Mouse (Mus musculus): ENCODE results near the gene Ube2l3.
"Not testable (repeated sequence)": the region's sequence is repeated elsewhere in the genome, so short reads cannot be mapped to it uniquely, and the experiment has no call there.

The Ube2l3 gene

DNA sequence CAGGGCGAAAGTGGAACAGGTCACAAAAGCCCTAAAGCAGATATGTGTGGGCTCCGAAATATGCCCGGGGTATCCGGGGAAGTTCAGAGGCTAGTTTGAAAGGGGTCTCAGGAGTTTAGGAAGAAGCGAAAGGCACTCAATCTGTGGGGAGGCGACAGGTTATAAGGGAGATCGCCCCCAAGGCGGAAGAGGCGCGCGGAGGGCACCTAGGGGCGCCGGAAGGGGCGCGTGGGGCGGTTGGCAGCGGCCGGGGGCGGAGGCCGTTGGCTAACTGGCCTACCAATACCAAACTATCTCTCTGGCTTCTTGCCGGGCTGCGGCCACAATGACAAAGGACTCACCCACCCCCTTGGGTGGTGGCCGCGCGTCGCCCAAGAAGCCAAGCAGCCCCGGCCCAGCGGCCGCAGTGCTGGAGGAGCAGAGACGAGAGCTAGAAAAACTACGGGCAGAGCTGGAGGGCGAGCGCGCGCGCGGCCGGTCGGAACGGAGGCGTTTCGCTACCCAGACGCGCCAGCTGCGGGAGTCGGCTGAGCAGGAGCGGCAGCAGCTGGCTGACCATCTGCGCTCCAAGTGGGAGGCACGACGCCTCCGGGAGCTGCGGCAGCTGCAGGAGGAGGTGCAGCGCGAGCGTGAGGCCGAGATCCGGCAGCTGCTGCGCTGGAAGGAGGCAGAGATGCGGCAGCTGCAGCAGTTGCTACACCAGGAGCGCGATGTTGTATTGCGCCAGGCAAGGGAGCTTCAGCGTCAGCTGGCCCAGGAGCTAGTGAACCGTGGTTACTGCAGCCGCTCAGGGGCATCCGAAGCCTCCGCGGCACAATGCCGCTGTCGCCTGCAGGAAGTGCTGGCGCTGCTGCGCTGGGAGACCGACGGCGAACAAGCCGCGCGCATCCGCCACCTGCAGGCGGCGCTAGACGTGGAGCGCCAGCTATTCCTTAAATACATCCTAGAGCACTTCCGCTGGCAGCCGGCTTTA is 6.2 kb upstream of the Ube2l3 start, which contains the start of gene Rimbp3:
Gene Rimbp3, plus strand, starts transcription at position 215 of the 973 bp plus-strand sequence.
- peak; percentile 88 for DNase-seq

DNA sequence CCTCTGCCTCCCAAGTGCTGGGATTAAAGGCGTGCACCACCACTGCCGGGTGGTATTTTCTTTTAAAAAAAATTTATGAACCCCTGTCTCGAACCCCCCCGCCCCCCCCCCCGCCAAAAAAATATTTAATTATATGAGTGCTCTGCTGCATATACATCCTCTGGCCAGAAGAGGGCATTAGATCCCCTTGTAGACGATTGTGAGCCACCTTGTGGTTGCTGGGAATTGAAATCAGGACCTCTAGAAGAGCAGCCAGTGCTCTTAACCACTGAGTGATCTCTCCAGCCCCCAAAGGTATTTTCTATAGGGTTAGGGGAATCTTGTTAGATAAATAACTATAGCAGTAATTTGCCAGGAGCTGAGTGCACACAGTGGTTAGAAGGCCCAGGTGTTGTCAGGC is 2.5 kb upstream of the Ube2l3 start:
- DNase-seq = peak; percentile 39

DNA sequence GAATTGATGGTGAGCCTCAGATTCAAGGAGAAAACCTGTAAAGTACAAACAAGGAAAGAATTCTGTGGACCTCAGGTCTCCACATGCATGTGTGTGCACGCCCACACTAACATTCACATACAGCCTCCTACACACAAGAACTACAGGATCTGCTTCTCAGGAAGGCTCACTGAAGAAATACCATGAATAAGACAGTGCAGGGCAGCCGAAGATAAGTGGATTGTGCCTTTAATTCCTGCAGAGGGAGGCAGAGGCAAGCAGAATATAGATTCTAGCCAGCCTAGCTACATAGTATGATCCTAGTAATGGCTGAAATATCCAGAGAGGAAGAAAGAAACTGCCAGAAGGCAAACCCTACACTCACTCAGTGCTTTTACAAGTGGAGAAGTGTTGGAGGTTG is 472 bp downstream of the Ube2l3 start:
- DNase-seq = no peak

DNA sequence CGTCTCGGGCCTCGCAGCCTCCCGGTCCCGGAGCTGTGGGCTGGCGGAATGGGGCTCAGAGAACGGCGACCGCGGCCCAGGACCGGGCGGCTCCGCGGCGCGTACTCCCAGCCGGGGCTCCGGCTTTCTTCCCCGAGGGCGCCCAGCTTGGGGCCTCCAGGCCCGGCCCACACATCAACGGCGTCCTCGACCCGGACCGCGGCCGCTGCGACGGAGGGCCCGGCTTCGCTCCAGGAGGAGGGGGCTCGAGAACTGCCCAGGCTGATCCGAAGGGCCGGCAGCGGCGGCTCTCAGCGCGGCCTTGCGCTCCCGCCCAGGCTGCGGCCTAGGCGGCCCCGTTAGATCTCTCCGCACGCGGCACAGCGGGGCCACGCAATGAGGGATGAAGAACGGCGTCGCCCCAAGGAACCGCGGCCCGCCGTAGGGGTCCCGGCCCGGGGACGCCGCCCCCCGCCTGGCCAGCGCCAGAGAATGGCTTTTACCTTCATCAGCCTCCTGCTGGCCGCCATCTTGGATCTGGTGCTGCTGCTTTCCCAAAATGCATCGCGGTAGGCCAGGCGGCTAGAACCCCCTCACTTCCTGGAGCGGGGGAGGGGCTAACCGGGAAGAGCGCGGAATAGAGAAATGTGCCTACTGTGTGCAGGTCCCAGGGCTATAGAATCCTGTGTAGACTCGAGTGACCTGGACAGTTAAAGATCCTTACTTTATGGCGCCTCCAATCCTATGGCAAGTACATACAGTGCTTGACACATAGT is 1.3 kb downstream of the Ube2l3 start:
- peak; percentile 81 for DNase-seq

- DNase-seq = no peak
These were observed 2.1 kb downstream of the Ube2l3 start for GRCm38 (mm10) chr16:17200121-17200952.

DNA sequence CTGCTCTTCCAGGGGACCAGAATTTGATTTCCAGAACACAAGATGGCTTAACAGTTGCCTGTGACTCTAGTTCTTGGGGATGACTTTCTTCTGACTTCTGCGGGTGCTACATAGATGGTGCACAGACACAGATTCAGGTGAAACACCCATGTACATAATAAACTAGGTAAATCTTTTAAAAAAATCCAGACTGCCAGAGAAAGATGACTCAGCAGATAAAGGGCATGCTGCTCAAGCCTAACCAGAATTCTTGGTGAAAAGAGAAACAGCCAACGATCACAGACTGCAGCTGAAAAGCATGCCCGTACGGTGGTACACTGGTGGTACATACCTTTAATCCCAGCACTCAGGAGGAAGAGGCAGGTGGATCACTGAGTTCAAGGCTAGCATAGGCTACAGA is 8.6 kb downstream of the Ube2l3 start:
- no peak for DNase-seq

DNA sequence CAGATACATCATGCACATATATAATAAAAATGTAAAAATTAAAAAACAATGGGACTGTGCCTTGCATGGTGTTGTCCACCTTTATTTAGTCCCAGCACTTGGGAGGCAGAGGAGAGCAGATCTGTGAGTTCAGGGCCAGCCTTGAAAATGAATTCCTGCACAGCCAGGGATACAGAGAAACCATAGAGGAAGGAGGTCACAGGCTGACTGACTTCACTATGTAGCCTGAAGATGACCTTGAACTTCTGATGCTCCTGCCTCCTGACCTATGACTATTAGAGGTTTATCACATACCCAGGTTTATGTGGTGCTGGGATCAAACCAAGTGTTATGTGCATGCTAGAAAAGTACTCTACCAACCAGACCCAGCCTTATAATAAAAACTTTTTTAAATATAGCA is 17.0 kb downstream of the Ube2l3 start:
- DNase-seq = no peak

DNA sequence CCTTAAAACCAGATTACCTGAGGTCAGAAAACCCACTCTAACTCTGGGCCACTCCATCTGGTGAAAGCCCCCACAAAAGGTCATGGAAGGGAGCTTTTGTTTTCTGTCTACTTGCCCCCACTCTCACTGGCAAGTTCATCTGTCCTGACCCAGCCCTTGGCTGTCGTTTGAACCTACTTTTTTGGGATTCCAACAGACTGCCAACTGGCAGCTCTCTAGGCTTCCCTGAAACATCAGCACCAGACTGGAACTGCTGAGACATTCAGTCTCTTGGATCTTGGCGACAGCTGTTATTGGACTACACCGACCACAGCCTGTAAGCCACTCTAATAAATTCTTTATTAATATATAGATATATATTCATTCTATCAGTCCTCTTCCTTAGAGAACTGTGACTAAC is 19.4 kb downstream of the Ube2l3 start:
- DNase-seq = no peak

GRCm38 (mm10) chr16:17182136-17182535 is 20.3 kb downstream of the Ube2l3 start:
- no peak for DNase-seq

GRCm38 (mm10) chr16:17181382-17181781 is 21.1 kb downstream of the Ube2l3 start:
- peak; percentile 34 for DNase-seq

DNA sequence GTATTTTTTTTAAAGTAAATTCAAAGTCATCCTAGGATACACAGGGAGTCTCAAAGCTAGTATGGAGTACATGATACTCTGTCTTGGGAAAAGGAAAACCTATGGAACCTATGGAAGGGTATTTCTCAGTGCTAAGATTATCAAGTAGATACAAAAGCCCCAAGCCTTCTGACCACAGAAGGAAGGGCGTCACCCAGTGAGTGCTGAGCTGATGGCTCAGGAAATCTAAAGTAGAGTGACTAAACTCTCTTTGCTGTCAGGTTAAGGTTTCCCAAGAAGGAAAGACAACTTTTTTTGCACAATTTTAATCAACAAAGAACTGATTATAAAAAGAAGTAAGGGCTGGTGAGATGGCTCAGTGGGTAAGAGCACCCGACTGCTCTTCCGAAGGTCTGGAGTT is 22.7 kb downstream of the Ube2l3 start:
- DNase-seq = no peak

GRCm38 (mm10) chr16:17177623-17178170 is 24.8 kb downstream of the Ube2l3 start:
- no peak for DNase-seq

GRCm38 (mm10) chr16:17175765-17176164 is 26.7 kb downstream of the Ube2l3 start:
- no peak for DNase-seq

DNA sequence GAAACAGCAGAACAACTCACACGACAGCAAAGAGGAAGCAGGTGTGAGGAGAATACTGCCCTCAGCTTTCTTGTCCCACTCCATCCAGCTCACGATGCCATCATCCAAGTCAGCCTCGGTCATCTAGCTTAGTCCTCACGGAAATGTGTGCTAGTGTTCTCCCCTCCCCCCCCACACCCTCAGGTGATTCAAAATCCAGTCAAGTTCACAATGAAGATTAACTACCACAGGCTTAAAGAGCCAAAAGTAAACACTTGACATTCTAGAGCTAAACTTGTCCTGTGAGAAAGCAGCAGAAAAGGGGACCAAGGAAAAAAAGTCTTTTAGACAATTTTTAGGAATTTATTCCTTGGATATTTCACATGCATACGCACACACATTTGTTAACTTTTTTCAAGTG is 34.4 kb downstream of the Ube2l3 start:
- DNase-seq = peak; percentile 10

GRCm38 (mm10) chr16:17167179-17167578 is 35.3 kb downstream of the Ube2l3 start:
- DNase-seq = no peak

- not testable (repeated sequence) for DNase-seq
These were observed 37.0 kb downstream of the Ube2l3 start for GRCm38 (mm10) chr16:17165478-17165877.

DNA sequence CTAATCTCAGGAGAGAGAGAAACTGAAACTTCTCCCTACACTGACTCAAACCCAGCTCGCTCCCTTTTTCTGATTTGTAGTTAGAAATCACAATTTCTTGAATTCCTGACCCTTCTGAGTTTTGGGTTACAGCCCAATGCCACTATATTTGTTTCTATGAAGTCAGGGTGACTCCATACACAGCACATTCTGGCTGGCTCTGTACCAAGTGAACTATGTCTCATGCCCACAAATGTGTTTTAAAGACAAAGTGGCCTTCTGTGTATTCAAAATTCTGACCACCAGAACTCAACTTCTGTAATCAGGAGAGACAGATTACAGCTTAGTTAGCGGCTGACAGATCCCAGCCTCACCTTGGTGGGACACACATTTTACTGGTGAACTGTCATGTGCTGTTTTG is 48.1 kb downstream of the Ube2l3 start:
- no peak for DNase-seq

DNA sequence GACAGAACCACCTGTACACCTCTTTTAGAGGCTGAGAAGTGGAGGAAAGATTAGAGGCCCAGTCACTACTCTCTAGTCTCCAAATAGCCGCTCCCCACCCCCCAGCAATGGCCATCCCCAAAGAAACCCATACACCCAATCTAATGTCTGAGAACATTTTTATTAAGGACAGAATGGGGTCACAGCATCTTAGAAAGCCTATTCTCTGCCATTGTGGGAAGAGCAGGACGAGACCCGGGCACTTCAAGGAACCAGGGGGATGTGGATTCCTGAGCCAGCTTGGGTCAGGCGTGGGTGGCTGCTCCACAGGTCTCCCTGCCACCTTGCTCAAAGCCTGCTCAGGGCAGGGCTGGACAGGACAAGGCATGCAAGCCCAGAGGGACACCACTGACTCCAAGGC is 50.6 kb downstream of the Ube2l3 start:
- DNase-seq = no peak

DNA sequence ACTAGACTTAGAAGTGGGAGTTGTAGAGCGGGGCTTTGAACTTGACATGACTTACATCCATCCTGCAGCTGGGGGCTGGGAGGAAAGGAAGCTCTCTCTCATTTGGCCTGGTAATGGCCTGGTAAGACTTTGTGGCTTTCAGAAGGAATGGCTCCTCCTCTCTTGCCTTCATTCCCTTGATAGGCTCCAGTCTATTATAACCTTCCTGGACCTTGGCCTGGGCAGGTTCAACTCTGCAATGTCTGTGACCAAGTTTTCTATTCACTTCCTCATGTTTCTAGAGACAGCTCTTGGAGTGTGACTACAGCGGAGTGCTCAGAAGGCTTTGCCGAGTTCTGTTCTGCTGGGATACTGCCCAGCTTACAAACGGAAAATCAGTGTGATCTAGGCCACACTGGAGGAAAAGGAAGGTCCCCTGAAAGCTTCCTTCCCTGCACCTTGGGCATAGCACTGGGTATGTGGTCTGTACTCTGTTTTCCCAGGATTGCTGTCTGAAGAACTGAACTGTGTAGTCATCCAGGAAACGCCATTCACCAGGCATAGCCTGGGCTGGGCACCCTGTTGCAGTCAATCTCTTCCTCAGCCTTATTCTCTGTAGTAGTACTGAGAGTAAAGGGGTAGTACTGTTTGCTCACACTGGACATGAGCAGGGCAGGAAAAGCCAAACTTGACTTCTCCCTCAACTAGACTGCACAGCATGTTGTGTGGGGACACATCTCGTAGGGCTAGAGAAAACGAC is 51.8 kb downstream of the Ube2l3 start:
- no peak for DNase-seq

- no peak for DNase-seq
These were observed 54.4 kb downstream of the Ube2l3 start for GRCm38 (mm10) chr16:17148084-17148483.

DNA sequence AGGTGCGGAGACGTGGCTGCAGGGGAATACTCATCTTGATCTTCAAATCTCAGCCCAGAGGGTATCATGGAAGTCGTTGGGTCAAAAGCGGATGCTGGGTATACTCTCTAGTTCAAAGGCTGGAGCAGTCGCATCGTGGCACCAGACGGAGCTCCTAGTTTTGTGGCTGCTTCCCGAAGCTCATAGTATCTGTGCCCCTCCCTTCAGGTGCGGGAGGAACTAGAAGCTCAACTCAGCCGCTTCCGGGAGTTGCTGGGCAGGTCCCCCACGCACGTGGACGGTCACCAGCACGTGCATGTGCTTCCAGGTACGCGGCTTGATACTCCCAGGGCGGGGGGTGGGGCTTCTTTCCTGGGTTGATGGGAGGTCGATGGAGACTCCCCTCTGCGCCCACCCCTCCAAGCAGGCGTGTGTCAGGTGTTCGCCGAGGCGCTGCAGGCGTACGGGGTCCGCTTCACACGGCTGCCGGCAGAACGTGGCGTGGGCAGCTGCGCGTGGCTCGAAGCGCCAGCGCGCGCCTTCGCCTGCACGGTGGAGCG is 55.0 kb downstream of the Ube2l3 start:
- no peak for DNase-seq

All from lung, postnatal 14 days (tissue).